Mouse (Mus musculus) G1E (cell line): Measurements from ENCODE around the gene Atp1b2.

Experiments
- CTCF ChIP-seq: IDR thresholded peaks from 2 replicates; pipeline ENCODE4 v1.5.1; 2012; ENCODE audit warnings: low read depth, low read length, inconsistent platforms, mixed read lengths
- GATA1 ChIP-seq: IDR thresholded peaks from 2 replicates; pipeline ENCODE4 v1.6.1; 2012; ENCODE audit warnings: borderline replicate concordance, low read length, inconsistent platforms, mixed read lengths
- GATA2 ChIP-seq: IDR thresholded peaks from 2 replicates; pipeline ENCODE4 v1.6.1; 2012; ENCODE audit warnings: low read depth, low read length, inconsistent platforms, borderline replicate concordance
- POLR2AphosphoS5 ChIP-seq: IDR thresholded peaks from 2 replicates; pipeline ENCODE4 v1.6.1; 2012; ENCODE audit warnings: low read depth, low read length, inconsistent platforms; ENCODE audit not compliant: insufficient replicate concordance
- TAL1 ChIP-seq: conservative IDR thresholded peaks from 2 replicates; pipeline ENCODE4 v1.6.1; 2012; ENCODE audit warnings: low read depth, low read length, inconsistent platforms, mixed read lengths

DNA sequence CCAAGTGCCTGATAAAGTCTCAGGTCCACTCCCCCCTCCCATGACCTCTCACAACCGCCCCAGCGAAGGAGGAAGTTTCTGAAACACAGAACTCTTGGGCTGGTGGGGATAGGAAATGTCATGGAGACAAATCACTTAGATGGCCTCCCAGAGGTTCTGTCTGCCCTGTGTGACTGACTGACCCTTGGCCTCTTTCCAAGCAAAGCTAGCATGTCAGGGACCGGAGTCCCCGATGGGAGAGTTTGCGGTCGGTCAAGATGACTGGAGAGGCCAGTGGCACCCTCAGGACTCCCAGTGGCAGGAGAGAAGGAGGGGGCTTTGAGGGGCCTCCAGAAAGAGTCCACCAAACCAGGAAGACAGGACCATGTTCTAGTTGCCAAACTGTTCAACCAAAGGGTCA lies 47.0 kb downstream of the Atp1b2 start:
- TF ChIP-seq CTCF (no peak), TAL1 (no peak), GATA1 (no peak), POLR2AphosphoS5 (no peak), GATA2 (no peak)
